Mouse (Mus musculus) CH12.LX (cell line): ENCODE measurements at regions not wholly inside any gene's neighbourhood (a gene's known extent, or its start where the extent isn't known, plus 50 kb on each side); places are given as distances from the start of the nearest gene placed in this dataset.

Experiments
- DNase-seq: peaks from one replicate; pipeline ENCODE4 v3.0.0-alpha.2; 2013; ENCODE audit errors: extremely low read depth
- H3K27ac ChIP-seq: 2 replicates; pipeline ENCODE4 v1.5.1; 2012; ENCODE audit warnings: low read depth, mild to moderate bottlenecking, control low read depth, moderate library complexity; ENCODE audit not compliant: insufficient read depth
- H3K27me3 ChIP-seq: replicated peaks from 2 replicates; pipeline ENCODE3; 2012; ENCODE audit warnings: inconsistent platforms
- H3K36me3 ChIP-seq, 2 experiments: replicated peaks in 1 of 2; 2 replicates each; pipeline versions ENCODE3 to v1.6.1; 2012; ENCODE audit warnings: inconsistent platforms in 1 of 2, low read length in 1 of 2, mild to moderate bottlenecking in 1 of 2, mixed read lengths in 1 of 2, moderate library complexity in 1 of 2; ENCODE audit not compliant: control insufficient read depth in 1 of 2, insufficient read depth in 1 of 2
- H3K4me1 ChIP-seq, 2 experiments: 2 replicates each; pipeline ENCODE4 v1.6.1; 2012; ENCODE audit warnings: inconsistent platforms in 1 of 2, moderate library complexity in 1 of 2; ENCODE audit not compliant: insufficient read depth in 2 of 2, control insufficient read depth in 1 of 2
- H3K4me2 ChIP-seq: 2 replicates; pipeline ENCODE4 v1.6.1; 2012; ENCODE audit warnings: low read depth, mild to moderate bottlenecking, control low read depth; ENCODE audit not compliant: poor library complexity, insufficient read depth, severe bottlenecking
- H3K4me3 ChIP-seq, 3 experiments: fragments of 150-350 bp in 1 of 3; sonication (generic) in 1 of 3; replicated peaks in 1 of 3; 2 replicates each; pipeline versions ENCODE3 to v1.5.1; 2011 to 2012; ENCODE audit warnings: low read depth in 2 of 3, low read length in 2 of 3, mild to moderate bottlenecking in 2 of 3, moderate library complexity in 2 of 3, control low read depth in 1 of 3, improper control_type of control experiment in 1 of 3, inconsistent platforms in 1 of 3, mixed read lengths in 1 of 3; ENCODE audit not compliant: poor library complexity in 1 of 3
- H3K79me2 ChIP-seq: replicated peaks from 2 replicates; pipeline ENCODE4 v1.6.1; 2012; ENCODE audit warnings: mild to moderate bottlenecking, moderate library complexity; ENCODE audit not compliant: control insufficient read depth, poor library complexity, insufficient read depth, severe bottlenecking; ENCODE audit errors: extremely low read depth
- H3K9ac ChIP-seq: 2 replicates; pipeline ENCODE4 v1.6.1; 2012; ENCODE audit warnings: low read depth, mild to moderate bottlenecking, control low read depth, moderate library complexity; ENCODE audit not compliant: insufficient read depth
- H3K9me3 ChIP-seq: replicated peaks from 2 replicates; pipeline ENCODE3; 2012; ENCODE audit warnings: low read length, inconsistent platforms, mixed read lengths
- BHLHE40 ChIP-seq: IDR thresholded peaks from 2 replicates; pipeline ENCODE4 v1.6.1; 2011; ENCODE audit warnings: mild to moderate bottlenecking, low read depth, low read length, improper control_type of control experiment
- CHD1 ChIP-seq: IDR thresholded peaks from 2 replicates; pipeline ENCODE4 v1.6.1; 2012; ENCODE audit warnings: low read depth, low read length, improper control_type of control experiment, inconsistent platforms
- CTCF ChIP-seq, 2 experiments: IDR thresholded peaks in 1 of 2; conservative IDR thresholded peaks in 1 of 2; 2 replicates each; pipeline ENCODE4 v1.5.1; 2011 to 2012; ENCODE audit warnings: low read depth in 2 of 2, low read length in 2 of 2, improper control_type of control experiment in 1 of 2, inconsistent platforms in 1 of 2, mild to moderate bottlenecking in 1 of 2, moderate library complexity in 1 of 2
- E2F4 ChIP-seq: IDR thresholded peaks from 2 replicates; pipeline ENCODE4 v1.6.1; 2011; ENCODE audit warnings: low read depth, low read length, improper control_type of control experiment; ENCODE audit not compliant: insufficient replicate concordance
- ELF1 ChIP-seq: IDR thresholded peaks from 2 replicates; pipeline ENCODE4 v1.6.1; 2014; ENCODE audit warnings: low read depth, mild to moderate bottlenecking, inconsistent platforms, low read length, improper control_type of control experiment
- ETS1 ChIP-seq: conservative IDR thresholded peaks from 2 replicates; pipeline ENCODE4 v1.6.1; 2012; ENCODE audit warnings: low read depth, mild to moderate bottlenecking, inconsistent platforms, low read length, improper control_type of control experiment, moderate library complexity
- HCFC1 ChIP-seq: IDR thresholded peaks from 2 replicates; pipeline ENCODE4 v1.6.1; 2012; ENCODE audit warnings: low read depth, mild to moderate bottlenecking, inconsistent platforms, low read length, improper control_type of control experiment
- IRF4 ChIP-seq: IDR thresholded peaks from 2 replicates; pipeline ENCODE4 v1.6.1; 2014; ENCODE audit warnings: low read depth, mild to moderate bottlenecking, inconsistent platforms, low read length, improper control_type of control experiment
- JUN ChIP-seq: IDR thresholded peaks from 2 replicates; pipeline ENCODE4 v1.6.1; 2011; ENCODE audit warnings: low read depth, mild to moderate bottlenecking, low read length, improper control_type of control experiment, moderate library complexity; ENCODE audit not compliant: insufficient read depth
- JUND ChIP-seq: conservative IDR thresholded peaks from 2 replicates; pipeline ENCODE4 v1.6.1; 2011; ENCODE audit warnings: low read depth, low read length, improper control_type of control experiment
- MAFK ChIP-seq: IDR thresholded peaks from 2 replicates; pipeline ENCODE4 v1.6.1; 2011; ENCODE audit warnings: low read length, improper control_type of control experiment; ENCODE audit not compliant: insufficient replicate concordance
- MAZ ChIP-seq: IDR thresholded peaks from 2 replicates; pipeline ENCODE4 v1.6.1; 2012; ENCODE audit warnings: low read depth, mild to moderate bottlenecking, inconsistent platforms, low read length, improper control_type of control experiment, moderate library complexity
- MXI1 ChIP-seq: IDR thresholded peaks from 2 replicates; pipeline ENCODE4 v1.6.1; 2011; ENCODE audit warnings: mild to moderate bottlenecking, low read depth, low read length, improper control_type of control experiment
- MYC ChIP-seq: IDR thresholded peaks from 2 replicates; pipeline ENCODE4 v1.6.1; 2011; ENCODE audit warnings: low read depth, mild to moderate bottlenecking, improper control_type of control experiment, low read length
- NELFE ChIP-seq: IDR thresholded peaks from 2 replicates; pipeline ENCODE4 v1.6.1; 2011; ENCODE audit warnings: low read depth, low read length, improper control_type of control experiment
- NRF1 ChIP-seq: IDR thresholded peaks from 2 replicates; pipeline ENCODE4 v1.6.1; 2014; ENCODE audit warnings: low read depth, mild to moderate bottlenecking, inconsistent platforms, low read length, improper control_type of control experiment, moderate library complexity
- POLR2AphosphoS2 ChIP-seq: IDR thresholded peaks from 2 replicates; pipeline ENCODE4 v1.6.1; 2011; ENCODE audit warnings: low read depth, low read length, improper control_type of control experiment
- RAD21 ChIP-seq: IDR thresholded peaks from 2 replicates; pipeline ENCODE4 v1.6.1; 2011; ENCODE audit warnings: low read depth, mild to moderate bottlenecking, low read length, improper control_type of control experiment, moderate library complexity
- SIN3A ChIP-seq: IDR thresholded peaks from 2 replicates; pipeline ENCODE4 v1.6.1; 2012; ENCODE audit warnings: low read length, improper control_type of control experiment, inconsistent platforms
- SMC3 ChIP-seq: IDR thresholded peaks from 2 replicates; pipeline ENCODE4 v1.6.1; 2011; ENCODE audit warnings: low read depth, low read length, improper control_type of control experiment
- TBP ChIP-seq: conservative IDR thresholded peaks from 2 replicates; pipeline ENCODE4 v1.6.1; 2011; ENCODE audit warnings: low read depth, low read length, improper control_type of control experiment
- TCF12 ChIP-seq: IDR thresholded peaks from 2 replicates; pipeline ENCODE4 v1.6.1; 2014; ENCODE audit warnings: low read depth, mild to moderate bottlenecking, inconsistent platforms, low read length, improper control_type of control experiment
- UBTF ChIP-seq: IDR thresholded peaks from 2 replicates; pipeline ENCODE4 v1.6.1; 2012; ENCODE audit warnings: low read depth, mild to moderate bottlenecking, inconsistent platforms, low read length, improper control_type of control experiment, moderate library complexity
- USF1 ChIP-seq: IDR thresholded peaks from 2 replicates; pipeline ENCODE4 v1.6.1; 2014; ENCODE audit warnings: low read depth, mild to moderate bottlenecking, inconsistent platforms, low read length, improper control_type of control experiment
- USF2 ChIP-seq: conservative IDR thresholded peaks from 2 replicates; pipeline ENCODE4 v1.6.1; 2011; ENCODE audit warnings: low read depth, low read length, improper control_type of control experiment
- ZKSCAN1 ChIP-seq: IDR thresholded peaks from 2 replicates; pipeline ENCODE4 v1.6.1; 2012; ENCODE audit warnings: low read depth, inconsistent platforms, low read length, improper control_type of control experiment, borderline replicate concordance
- ZMIZ1 ChIP-seq: IDR thresholded peaks from 2 replicates; pipeline ENCODE4 v1.6.1; 2012; ENCODE audit warnings: low read depth, mild to moderate bottlenecking, inconsistent platforms, low read length, improper control_type of control experiment
- dilution Hi-C: fragments of 300-500 bp; cut with MboI; formaldehyde crosslinking; loops from 2 replicates; pipeline ENCODE4 v1.14.3; 2020; ENCODE audit warnings: low sequenced_read_pairs; ENCODE audit not compliant: extremely low pct_unique_long_range_greater_than_20kb, extremely low pct_ligation_motif_present
- in situ Hi-C: fragments of 300-500 bp; cut with MboI; formaldehyde crosslinking; loops from 3 replicates; pipeline ENCODE4 v1.14.3; 2019; ENCODE audit warnings: low sequenced_read_pairs, low pct_ligation_motif_present, low pct_unique_long_range_greater_than_20kb, mixed read lengths

GRCm38 (mm10) chr8:86418414-86418981 is 162.0 kb downstream of the Abcc12 start:
- no peak overlapping the region for H3K4me2 ChIP-seq
- no peak overlapping the region for H3K9ac ChIP-seq
- dilution Hi-C loops (no loop called here), in situ Hi-C loops (no loop called here)
- H3K27ac ChIP-seq: no peak overlapping the region
- no peak for DNase-seq
- H3K36me3 ChIP-seq: no peaks in the 10 kb centered on the region
- H3K4me3 ChIP-seq: no peak overlapping the region
- no peaks in the 10 kb centered on the region for H3K27me3 ChIP-seq
- peaks cover 0 to 5% of the 10 kb centered on the region in 2 experiments; a peak in 1 of 4 replicates for H3K4me1 ChIP-seq
- H3K79me2 ChIP-seq: no peaks in the 10 kb centered on the region
- TF ChIP-seq UBTF: no peak
- no peak for TF ChIP-seq ETS1
- TF ChIP-seq CHD1: no peak
- TF ChIP-seq USF2: no peak
- no peak for TF ChIP-seq TBP
- TF ChIP-seq ELF1: no peak
- no peak for TF ChIP-seq SMC3
- no peak for TF ChIP-seq ZMIZ1
- TF ChIP-seq BHLHE40: no peak
- TF ChIP-seq RAD21: no peak
- TF ChIP-seq NELFE: no peak
- TF ChIP-seq MXI1: no peak
- no peak for TF ChIP-seq IRF4
- H3K9me3 ChIP-seq: no peaks in the 10 kb centered on the region

GRCm38 (mm10) chr8:86415208-86415607 is 165.3 kb downstream of the Abcc12 start:
- Histone ChIP-seq H3K9me3 (no peaks in the 10 kb centered on the region), H3K4me2 (no peak overlapping the region), H3K27me3 (no peaks in the 10 kb centered on the region), H3K9ac (no peak overlapping the region), H3K27ac (no peak overlapping the region), H3K4me1 (peaks cover 0 to 5% of the 10 kb centered on the region in 2 experiments; a peak in 1 of 4 replicates), H3K79me2 (no peaks in the 10 kb centered on the region), H3K36me3 (no peaks in the 10 kb centered on the region), H3K4me3 (no peak overlapping the region)
- TF ChIP-seq JUND (no peak), UBTF (no peak)
- no peak for DNase-seq
- dilution Hi-C loops (no loop called here), in situ Hi-C loops (no loop called here)

GRCm38 (mm10) chr8:86411232-86411631 is 169.3 kb downstream of the Abcc12 start:
- Histone ChIP-seq H3K79me2 (no peaks in the 10 kb centered on the region), H3K4me1 (no peaks in the 10 kb centered on the region), H3K27ac (no peak overlapping the region), H3K4me2 (no peak overlapping the region), H3K9ac (no peak overlapping the region), H3K27me3 (no peaks in the 10 kb centered on the region), H3K9me3 (no peaks in the 10 kb centered on the region), H3K4me3 (no peak overlapping the region), H3K36me3 (no peaks in the 10 kb centered on the region)
- in situ Hi-C loops: no loop called here
- DNase-seq: no peak
- dilution Hi-C loops: no loop called here
- TF ChIP-seq USF1 (no peak), HCFC1 (no peak), ZKSCAN1 (no peak), SIN3A (no peak), NRF1 (no peak), USF2 (no peak), CTCF (conservative IDR thresholded peaks at IDR 0.05 in 1 of 2, IDR thresholded peaks at IDR 0.05 in 1 of 2; ENCODE audit: low read depth in 2 of 2, low read length in 2 of 2) (no peak), POLR2AphosphoS2 (no peak), MXI1 (no peak), ETS1 (no peak), JUN (no peak), TCF12 (no peak), E2F4 (no peak), MAFK (no peak), MYC (no peak), MAZ (no peak), IRF4 (no peak)
